In the genomic region with DNA sequence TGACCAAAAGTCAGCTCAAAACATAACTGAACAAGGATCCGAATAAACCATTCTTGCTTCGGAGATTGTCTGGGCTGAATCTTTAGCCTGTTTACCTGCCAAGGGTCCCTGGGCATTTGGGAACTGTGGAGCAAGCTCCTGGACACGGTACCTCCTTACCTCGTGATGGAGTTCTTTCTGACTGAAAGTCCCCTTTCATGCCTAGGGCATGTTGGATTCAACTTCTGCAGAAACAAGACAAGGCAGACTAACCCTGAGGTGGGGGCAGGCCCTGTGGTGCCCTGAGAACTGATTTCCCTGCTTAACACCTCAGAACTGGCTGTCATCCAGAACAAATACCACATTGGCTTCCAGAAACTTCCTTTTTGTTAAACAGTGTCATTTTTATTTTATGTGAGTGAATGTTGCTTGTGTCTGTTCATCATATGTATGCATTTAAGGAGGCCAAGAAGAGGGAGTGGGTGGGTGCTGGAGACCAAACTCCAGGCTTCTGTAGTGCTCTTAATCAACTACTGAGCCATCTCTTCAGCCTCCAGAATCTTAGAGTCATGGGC, we compare ENCODE assay signal across 22 mouse cellular contexts. TPM values are rescaled to one million over a fixed set of nuclear protein-coding genes. Genes with fewer than 3 reads are reported as not detected.
DNase-seq lines count a peak whose midpoint lies in the region; ATAC-seq and TF ChIP-seq lines count a peak whose summit lies in the region.
"Had no signal": no experiment of that assay in that cellular context is flagged by ENCODE, and none has a peak within 500 bp of the region (broad histone marks: within the 10 kb centered on the region; RNA-seq: fewer than 3 reads in every experiment).

No protein-coding gene starts in this region.

- H3K27ac ChIP-seq in CH12.LX (ENCODE audit: insufficient read depth, low read depth): no peak overlapping the region
- H3K27ac ChIP-seq: embryonic facial prominence, embryonic 10.5 days; forebrain, embryonic 10.5 days; hindbrain, embryonic 13.5 days had no signal

- H3K36me3 ChIP-seq in CH12.LX (replicated peaks in 1 of 2; ENCODE audit: control insufficient read depth in 1 of 2, insufficient read depth in 1 of 2, low read length in 1 of 2): peaks cover 55 to 91% of the 10 kb centered on the region in 2 experiments

- TF ChIP-seq RAD21 in CH12.LX (IDR thresholded peaks at IDR 0.05; ENCODE audit: low read depth, low read length): no peak

- no peaks in the 10 kb centered on the region for H3K27me3 ChIP-seq in CH12.LX (replicated peaks)

- H3K4me3 ChIP-seq in CH12.LX (replicated peaks in 1 of 3; ENCODE audit: low read depth in 2 of 3, low read length in 2 of 3, poor library complexity in 1 of 3): no peak overlapping the region
- H3K4me3 ChIP-seq: embryonic facial prominence, embryonic 10.5 days; erythroblast, embryonic 14.5 days; forebrain, embryonic 10.5 days; hindbrain, embryonic 13.5 days had no signal

- no peak overlapping the region for H3K4me2 ChIP-seq in CH12.LX (ENCODE audit: insufficient read depth, low read depth, poor library complexity, severe bottlenecking)
- H3K4me2 ChIP-seq: hindbrain, embryonic 13.5 days had no signal

- TF ChIP-seq CTCF in CH12.LX (conservative IDR thresholded peaks at IDR 0.05 in 1 of 2, IDR thresholded peaks at IDR 0.05 in 1 of 2; ENCODE audit: low read depth in 2 of 2, low read length in 2 of 2): no peak

- no peak for TF ChIP-seq EP300 in CH12.LX (IDR thresholded peaks at IDR 0.05; ENCODE audit: low read length)

- 0 out of 4 replicates have a peak, but pooled peaks cover 0 to 7% of the 10 kb centered on the region in 2 experiments for H3K4me1 ChIP-seq in CH12.LX (ENCODE audit: control insufficient read depth in 1 of 2, insufficient read depth in 2 of 2)

- in situ Hi-C loops in CH12.LX (cut with MboI; ENCODE audit: low pct_ligation_motif_present, low pct_unique_long_range_greater_than_20kb, low sequenced_read_pairs): no loop called here

- no peak for ATAC-seq in megakaryocyte, adult 5-6 weeks (ENCODE audit: poor library complexity, severe bottlenecking)
- ATAC-seq: activated CD4-positive, CD25-positive, alpha-beta regulatory T cell, adult 4 months; forebrain, embryonic 14.5 days; hindbrain, postnatal 0 days had no signal

- no peaks in the 10 kb centered on the region for H3K79me2 ChIP-seq in CH12.LX (replicated peaks; ENCODE audit: control insufficient read depth, extremely low read depth, insufficient read depth, poor library complexity, severe bottlenecking)

- H3K9ac ChIP-seq in CH12.LX (ENCODE audit: insufficient read depth, low read depth): no peak overlapping the region
- H3K9ac ChIP-seq: hindbrain, embryonic 13.5 days had no signal

- DNase-seq in cerebellum, adult 11 months: peak; percentile 19
- no peak for DNase-seq in cerebellum, adult 8-10 months
- DNase-seq in cerebellum, adult 9-11 months: peak; percentile 56
- DNase-seq in cerebellum, adult 18-20 months: no peak
- no peak for DNase-seq in CH12.LX (ENCODE audit: extremely low read depth)
- DNase-seq in ovary, postnatal 36 days (ENCODE audit: low spot score): no peak
- DNase-seq: adrenal gland, postnatal 14 days; gastrocnemius, postnatal 36 days; heart, adult 11 months; heart, postnatal 10 days; kidney, adult 11 months; kidney, adult 9 months had no signal

- H3K9me3 ChIP-seq in CH12.LX (replicated peaks; ENCODE audit: low read length): no peaks in the 10 kb centered on the region
- H3K9me3 ChIP-seq: embryonic facial prominence, embryonic 10.5 days; forebrain, embryonic 10.5 days; G1E; hindbrain, embryonic 13.5 days had no signal

- 0 out of 2 replicates have a peak, but pooled peaks have one; percentile 7 for TF ChIP-seq POLR2A in CH12.LX (IDR thresholded peaks at IDR 0.05; ENCODE audit: low read depth, low read length)

- dilution Hi-C loops in CH12.LX (cut with MboI; ENCODE audit: extremely low pct_ligation_motif_present, extremely low pct_unique_long_range_greater_than_20kb, low sequenced_read_pairs): no loop called here

TF ChIP-seq in CH12.LX, 34 proteins besides CTCF, POLR2A, EP300 and RAD21:
- TF ChIP-seq ZKSCAN1 (IDR thresholded peaks at IDR 0.05; ENCODE audit: borderline replicate concordance, low read depth, low read length) (no peak), TBP (conservative IDR thresholded peaks at IDR 0.05; ENCODE audit: low read depth, low read length) (no peak), IRF4 (IDR thresholded peaks at IDR 0.05; ENCODE audit: low read depth, low read length) (no peak), JUND (conservative IDR thresholded peaks at IDR 0.05; ENCODE audit: low read depth, low read length) (no peak), CHD1 (IDR thresholded peaks at IDR 0.05; ENCODE audit: low read depth, low read length) (no peak), BHLHE40 (IDR thresholded peaks at IDR 0.05; ENCODE audit: low read depth, low read length) (no peak), NELFE (IDR thresholded peaks at IDR 0.05; ENCODE audit: low read depth, low read length) (no peak), PAX5 (IDR thresholded peaks at IDR 0.05; ENCODE audit: low read length) (no peak), POLR2AphosphoS2 (IDR thresholded peaks at IDR 0.05; ENCODE audit: low read depth, low read length) (no peak; the same call in 1 of the 2 replicates), KAT2A (IDR thresholded peaks at IDR 0.05; ENCODE audit: insufficient replicate concordance, low read length) (no peak), USF2 (conservative IDR thresholded peaks at IDR 0.05; ENCODE audit: low read depth, low read length) (no peak), SMC3 (IDR thresholded peaks at IDR 0.05; ENCODE audit: low read depth, low read length) (no peak), GABPA (IDR thresholded peaks at IDR 0.05; ENCODE audit: insufficient replicate concordance, low read depth, low read length) (no peak), USF1 (IDR thresholded peaks at IDR 0.05; ENCODE audit: low read depth, low read length) (no peak), ZC3H11A (IDR thresholded peaks at IDR 0.05; ENCODE audit: low read depth, low read length) (no peak), HCFC1 (IDR thresholded peaks at IDR 0.05; ENCODE audit: low read depth, low read length) (no peak)

RNA-seq across cellular contexts. Expression of a gene that starts 2.8 kb away (rescaled TPM):
- 0.42 TPM in 1 of 2 replicates, not detected in the other for total RNA-seq in CH12.LX (2012; rRNA removed)
- 0.45 TPM in 1 of 2 replicates, not detected in the other for total RNA-seq in CH12.LX (2014; rRNA removed)
- 1.5 and 2.0 TPM in 2 replicates for polyA plus RNA-seq in CH12.LX (2012; ENCODE audit: insufficient read length, low read depth)
- total RNA-seq in megakaryocyte, adult 5-6 weeks (2015): 0.36 TPM in 1 of 2 replicates, not detected in the other
- not detected in 2 replicates for total RNA-seq in megakaryocyte, adult 5-6 weeks (2017)
- total RNA-seq: hematopoietic stem cell, adult 5-6 weeks had no signal

RNA-seq across cellular contexts. Expression of a gene that starts 24.4 kb away (rescaled TPM):
- total RNA-seq in CH12.LX (2012; rRNA removed) (38.6 and 55.5 TPM in 2 replicates), CH12.LX (2014; rRNA removed) (55.5 and 65.9 TPM in 2 replicates)
- polyA plus RNA-seq in CH12.LX (2012; ENCODE audit: insufficient read length, low read depth): 66.5 and 97.1 TPM in 2 replicates
- 35.2 and 35.7 TPM in 2 replicates for total RNA-seq in megakaryocyte, adult 5-6 weeks (2015)
- 27.0 and 31.0 TPM in 2 replicates for total RNA-seq in megakaryocyte, adult 5-6 weeks (2017)

Comparison
In these comparisons a context has a peak if more than half of its experiments do, and no peak if none do; other contexts are left out.
1. DNase-seq: peak in cerebellum, adult 11 months (single experiment) and cerebellum, adult 9-11 months (single experiment); none in cerebellum, adult 8-10 months (single experiment), cerebellum, adult 18-20 months (0 of 2), CH12.LX (single experiment) and ovary, postnatal 36 days (single experiment).